Mouse (Mus musculus): ENCODE measurements around the gene 1700010I14Rik.

- TF ChIP-seq CTCF (conservative IDR thresholded peaks at IDR 0.05; ENCODE audit: low read length) (no peak), NANOG (IDR thresholded peaks at IDR 0.05; ENCODE audit: borderline replicate concordance, low read length) (no peak), POU5F1 (IDR thresholded peaks at IDR 0.05; ENCODE audit: borderline replicate concordance, low read length) (no peak)
These were observed 4.6 kb upstream of the 1700010I14Rik start for GRCm38 (mm10) chr17:8983576-8983975.

Measured in E14TG2a.4 (cell line).